Mouse (Mus musculus): ENCODE measurements around the gene Zfp69.

The Zfp69 gene

GRCm38 (mm10) chr4:120951428-120951973, at the start of gene Zfp69:
Zfp69 (minus strand) TSS chr4:120951699.
- DNase-seq (ENCODE audit: low spot score) = peak; percentile 77

- DNase-seq (ENCODE audit: low spot score) = no peak
Observed at GRCm38 (mm10) chr4:121001042-121001441, 49.5 kb upstream of the Zfp69 start.

- no peak for DNase-seq (ENCODE audit: low spot score)
Observed at GRCm38 (mm10) chr4:120995911-120996310, 44.4 kb upstream of the Zfp69 start.

GRCm38 (mm10) chr4:120993025-120993424, 41.5 kb upstream of the Zfp69 start:
- no peak for DNase-seq (ENCODE audit: low spot score)

GRCm38 (mm10) chr4:120992284-120992683, 40.8 kb upstream of the Zfp69 start:
- DNase-seq (ENCODE audit: low spot score) = no peak

GRCm38 (mm10) chr4:120987319-120987718, 35.8 kb upstream of the Zfp69 start:
- DNase-seq (ENCODE audit: low spot score) = no peak

GRCm38 (mm10) chr4:120986446-120986845, 34.9 kb upstream of the Zfp69 start:
- peak; percentile 13 for DNase-seq (ENCODE audit: low spot score)

- no peak for DNase-seq (ENCODE audit: low spot score)
Observed at GRCm38 (mm10) chr4:120978221-120978620, 26.7 kb upstream of the Zfp69 start.

GRCm38 (mm10) chr4:120975428-120975734, 23.9 kb upstream of the Zfp69 start:
- DNase-seq (ENCODE audit: low spot score) = no peak

GRCm38 (mm10) chr4:120974711-120975427, 23.4 kb upstream of the Zfp69 start:
- no peak for DNase-seq (ENCODE audit: low spot score)

- DNase-seq (ENCODE audit: low spot score) = no peak
Observed at GRCm38 (mm10) chr4:120971842-120972241, 20.3 kb upstream of the Zfp69 start.

GRCm38 (mm10) chr4:120969382-120970146, 18.1 kb upstream of the Zfp69 start:
- no peak for DNase-seq (ENCODE audit: low spot score)

GRCm38 (mm10) chr4:120968486-120968885, 17.0 kb upstream of the Zfp69 start:
- no peak for DNase-seq (ENCODE audit: low spot score)

- no peak for DNase-seq (ENCODE audit: low spot score)
Observed at GRCm38 (mm10) chr4:120955586-120955985, 4.1 kb upstream of the Zfp69 start.

GRCm38 (mm10) chr4:120953667-120954066, 2.2 kb upstream of the Zfp69 start:
- DNase-seq (ENCODE audit: low spot score) = no peak

- DNase-seq (ENCODE audit: low spot score) = no peak
Observed at GRCm38 (mm10) chr4:120953038-120953437, 1.5 kb upstream of the Zfp69 start.

- DNase-seq (ENCODE audit: low spot score) = no peak
Observed at GRCm38 (mm10) chr4:120952163-120952562, 664 bp upstream of the Zfp69 start.

- no peak for DNase-seq (ENCODE audit: low spot score)
Observed at GRCm38 (mm10) chr4:120950763-120951427, 604 bp downstream of the Zfp69 start.

GRCm38 (mm10) chr4:120948938-120949337, 2.6 kb downstream of the Zfp69 start:
- no peak for DNase-seq (ENCODE audit: low spot score)

GRCm38 (mm10) chr4:120935006-120935405, 16.5 kb downstream of the Zfp69 start:
- DNase-seq (ENCODE audit: low spot score) = no peak

GRCm38 (mm10) chr4:120930736-120931135, 20.8 kb downstream of the Zfp69 start:
- DNase-seq (ENCODE audit: low spot score) = no peak

- DNase-seq (ENCODE audit: low spot score) = no peak
Observed at GRCm38 (mm10) chr4:120928686-120929085, 22.8 kb downstream of the Zfp69 start.

- no peak for DNase-seq (ENCODE audit: low spot score)
Observed at GRCm38 (mm10) chr4:120925386-120925785, 26.1 kb downstream of the Zfp69 start.
